Mouse (Mus musculus) urinary bladder, postnatal 4 days (tissue): Measurements from ENCODE around the gene Gtsf1l.

Experiments
- DNase-seq, 2 experiments: peaks; one replicate each; pipeline ENCODE4 v3.0.0; 2021 to 2022; ENCODE audit warnings: low spot score in 2 of 2

The Gtsf1l gene

GRCm38 (mm10) chr2:163052101-163052500 lies 35.6 kb downstream of the Gtsf1l start:
- DNase-seq: no peak

DNA sequence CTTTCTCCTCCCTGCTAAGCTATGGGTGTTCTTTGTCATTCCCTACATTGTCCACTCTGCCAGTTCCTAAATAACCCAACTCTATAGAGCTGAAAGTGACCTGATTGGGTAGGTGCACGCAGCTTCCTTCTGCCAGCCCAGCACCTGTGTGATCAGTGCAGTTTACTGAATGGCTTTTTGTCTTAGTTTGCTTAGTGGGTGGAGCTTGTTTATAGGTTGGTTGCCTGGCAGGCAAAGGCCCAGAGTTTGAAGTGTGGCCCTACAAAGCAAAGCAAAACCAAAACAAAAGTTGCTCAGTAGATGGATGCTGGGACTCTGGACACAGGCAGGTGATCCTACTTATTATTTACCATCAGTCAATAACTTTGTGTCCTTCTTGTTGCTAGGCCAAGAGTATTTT lies 36.0 kb downstream of the Gtsf1l start:
- no peak for DNase-seq

DNA sequence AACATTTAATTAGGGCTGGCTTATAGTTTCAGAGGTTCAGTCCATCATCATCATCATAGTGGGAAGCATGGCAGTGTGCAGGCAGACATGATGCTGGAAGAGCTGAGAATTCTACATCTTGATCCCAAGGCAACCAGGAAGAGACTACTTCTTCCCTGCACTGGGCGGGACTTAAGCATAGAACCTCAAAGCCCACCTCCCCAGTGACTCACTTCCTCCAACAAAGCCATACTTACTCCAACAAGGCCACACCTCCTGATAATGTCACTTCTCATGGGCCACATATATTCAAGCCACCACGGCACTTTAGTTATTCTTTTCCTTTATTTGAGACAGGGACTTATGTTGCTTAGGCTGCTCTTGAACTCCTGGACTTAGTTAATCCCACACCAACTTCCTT lies 38.5 kb downstream of the Gtsf1l start:
- no peak for DNase-seq

- DNase-seq: peak; percentile 37 to 74
Observed at GRCm38 (mm10) chr2:163048125-163048524, 39.5 kb downstream of the Gtsf1l start.

DNA sequence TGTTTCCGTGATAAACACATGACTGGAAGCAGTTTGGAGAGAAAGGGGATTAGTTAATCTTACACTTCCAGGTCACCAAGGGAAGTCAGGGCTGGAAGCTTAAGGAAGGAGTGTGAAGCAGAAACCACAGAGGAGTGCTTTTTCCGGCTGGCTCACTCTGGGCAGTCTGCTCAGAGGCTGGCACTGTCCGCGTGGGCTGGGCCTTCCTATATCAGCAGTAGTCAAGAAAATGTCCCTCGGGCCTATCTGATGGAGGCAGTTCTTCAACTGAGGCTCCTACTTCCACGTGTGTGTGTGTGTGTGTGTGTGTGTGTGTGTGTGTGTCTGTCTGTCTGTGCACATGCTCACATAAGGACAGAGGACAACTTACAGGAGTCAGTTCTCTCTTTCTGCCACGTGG lies 47.7 kb downstream of the Gtsf1l start:
- DNase-seq: no peak
